Mouse (Mus musculus) kidney, postnatal 4 days (tissue): Measurements from ENCODE around the gene Nkg7.

Experiments used
- DNase-seq, 2 experiments: peaks; one replicate each; pipeline ENCODE4 v3.0.0; 2021; ENCODE audit warnings: mixed read lengths in 2 of 2

Nkg7 gene

DNA sequence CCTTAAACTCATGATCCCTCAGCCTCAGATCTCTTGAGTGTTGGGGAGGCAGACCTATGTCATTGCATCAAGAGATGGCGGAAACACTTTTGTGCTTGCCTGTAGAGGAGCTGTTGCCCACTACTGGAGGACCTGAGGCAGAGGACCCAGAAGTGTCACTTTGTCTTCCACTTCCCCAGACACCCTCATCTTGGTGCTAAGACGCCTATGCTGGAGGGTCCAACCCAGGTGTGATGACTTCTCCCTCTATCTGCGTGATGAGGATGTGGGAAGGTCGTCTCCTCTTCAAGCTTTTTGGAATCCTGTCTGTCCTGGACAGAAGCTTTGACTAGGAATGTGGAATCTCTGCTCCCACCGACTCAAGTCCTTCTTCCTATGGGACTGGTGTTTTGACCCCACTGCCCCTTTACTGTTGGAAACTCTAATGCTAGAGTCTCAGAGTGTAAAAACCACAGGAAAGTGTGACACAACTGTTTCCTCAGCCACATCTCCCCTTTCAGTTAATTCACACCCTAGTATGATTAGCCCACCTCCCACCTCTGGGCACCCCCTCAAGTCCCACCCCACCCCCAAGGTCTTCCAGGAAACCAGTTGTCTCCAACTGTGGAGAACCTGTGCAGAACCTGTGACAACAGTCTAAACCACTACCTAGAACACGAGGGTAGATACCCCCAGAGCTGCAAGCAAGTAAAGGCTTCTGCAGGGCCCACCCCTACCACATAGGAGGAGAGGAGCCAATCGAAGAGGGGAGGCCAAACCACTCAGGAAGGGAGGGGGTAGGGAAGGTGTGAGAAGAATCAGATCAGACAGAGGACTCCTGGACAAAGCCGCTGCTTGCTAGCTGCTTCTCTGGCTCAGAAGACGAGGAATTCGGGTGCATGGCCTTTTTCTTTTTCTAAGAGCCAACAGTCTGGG, at the start of gene Nkg7:
Gene Nkg7, plus strand, starts transcription at position 733 of the 915 bp plus-strand sequence.
- no peak for DNase-seq

DNA sequence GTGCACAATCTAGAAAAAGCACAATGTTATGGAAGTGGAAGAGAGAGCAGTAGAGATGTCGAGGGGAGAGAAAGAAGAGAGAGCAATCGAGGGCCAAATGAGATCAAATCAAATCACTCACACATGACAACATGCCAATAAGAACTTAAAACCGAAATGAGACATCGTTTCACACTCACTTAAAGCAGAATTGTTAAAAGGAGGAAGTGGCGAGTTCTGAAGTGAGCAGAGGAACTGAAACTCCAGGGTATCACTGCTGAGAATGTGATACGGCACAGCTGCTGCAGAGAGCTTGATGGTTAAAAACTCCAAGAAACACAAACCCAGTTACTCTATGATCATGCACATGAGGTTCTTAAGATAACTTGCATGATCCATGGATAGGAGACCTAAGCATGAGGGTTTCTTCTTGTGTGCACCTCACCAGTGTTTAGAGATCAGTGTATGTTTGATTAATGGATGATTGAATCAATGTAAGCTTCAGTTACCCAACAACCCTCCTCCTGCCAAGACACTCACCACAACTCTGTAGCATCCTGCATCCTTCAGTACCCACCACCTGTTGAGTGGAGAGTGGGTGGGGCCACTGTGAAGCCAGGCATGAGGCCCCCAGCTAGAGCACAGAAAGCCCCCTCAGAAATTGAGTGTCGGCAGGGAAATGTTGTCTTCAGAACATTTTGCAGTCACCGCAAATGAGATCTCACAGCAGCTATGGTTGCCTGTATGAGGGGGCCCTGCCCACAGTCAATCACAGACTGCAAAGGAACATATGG, 44.3 kb upstream of the Nkg7 start:
- DNase-seq, result no peak

DNA sequence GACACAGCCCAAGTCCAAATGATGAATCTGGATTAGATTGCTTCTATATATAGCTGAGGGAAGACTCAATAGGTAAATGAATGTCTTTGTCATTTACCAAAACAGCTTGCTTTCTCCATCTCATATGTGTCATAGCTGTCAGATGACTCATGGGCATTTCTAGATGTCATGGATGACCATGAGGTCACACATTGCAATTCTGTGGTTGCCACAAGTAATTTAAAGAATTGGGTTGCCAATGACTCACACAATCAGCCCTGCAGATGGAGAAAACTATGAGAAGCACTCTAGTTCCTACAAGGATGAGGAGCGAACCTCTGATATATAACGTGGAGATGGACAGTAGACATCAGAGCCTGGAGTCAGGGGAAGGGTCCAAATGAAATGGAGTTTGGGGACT, 37.4 kb upstream of the Nkg7 start:
- no peak for DNase-seq

DNA sequence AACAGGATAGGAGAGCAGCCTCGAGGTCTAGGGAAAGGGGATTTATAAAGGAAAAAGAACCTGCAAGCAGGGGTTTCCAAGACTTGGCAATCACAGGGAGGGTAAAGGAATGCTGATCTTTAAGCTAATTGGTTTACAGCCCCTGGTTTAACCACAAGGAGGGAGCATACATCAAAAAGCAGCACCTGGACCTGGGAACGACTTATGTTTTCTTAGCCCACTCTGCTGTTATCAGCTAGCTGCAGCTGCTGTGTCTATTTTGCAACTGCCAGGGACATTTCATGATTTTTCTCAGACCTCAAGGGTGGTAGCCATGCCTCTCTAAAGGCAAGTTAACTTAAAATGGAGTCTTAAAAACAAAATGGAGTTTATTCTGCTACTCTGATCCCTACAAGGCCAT, 34.2 kb upstream of the Nkg7 start:
- DNase-seq, result no peak

DNA sequence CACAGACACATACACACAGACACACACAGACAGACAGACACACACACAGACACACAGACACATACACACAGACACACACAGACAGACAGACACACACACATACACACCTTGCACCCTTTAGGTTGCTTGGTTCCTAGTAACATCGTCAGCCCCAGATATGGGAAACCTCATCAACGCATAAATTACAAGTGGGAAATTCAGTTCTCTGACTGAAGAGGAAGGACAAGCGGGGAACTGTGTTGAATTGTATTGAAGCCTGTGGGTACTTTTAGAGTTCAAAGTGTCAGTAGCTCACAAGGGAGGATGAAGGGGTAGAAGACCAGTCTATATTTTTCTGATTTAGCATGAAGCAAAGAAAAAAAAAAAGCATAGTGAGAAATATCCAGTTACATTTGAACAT, 29.3 kb upstream of the Nkg7 start:
- DNase-seq, result no peak

DNA sequence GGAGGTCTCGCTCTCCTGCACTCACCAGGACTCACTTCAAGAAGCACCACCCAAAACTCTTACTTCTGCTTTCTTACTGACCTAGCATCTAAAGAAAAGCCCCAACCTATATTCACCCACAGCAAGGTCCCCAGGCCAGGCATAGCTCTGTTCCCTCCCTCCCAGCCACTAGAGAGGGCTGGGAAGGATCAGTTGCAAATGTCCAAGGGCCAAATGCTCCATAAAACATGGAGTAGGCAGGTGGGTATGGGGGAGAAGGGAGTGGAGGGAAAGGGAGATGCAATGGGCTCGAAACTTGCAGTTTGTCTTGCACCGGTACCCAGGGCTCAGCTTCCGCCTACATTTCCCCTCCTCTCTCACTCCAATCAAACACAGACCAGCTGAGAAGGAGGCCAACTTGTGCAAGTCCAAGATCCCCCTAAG, 28.7 kb upstream of the Nkg7 start, which contains the start of gene Siglecg:
Gene Siglecg, plus strand, starts transcription at position 74 of the 423 bp plus-strand sequence.
- no peak for DNase-seq

DNA sequence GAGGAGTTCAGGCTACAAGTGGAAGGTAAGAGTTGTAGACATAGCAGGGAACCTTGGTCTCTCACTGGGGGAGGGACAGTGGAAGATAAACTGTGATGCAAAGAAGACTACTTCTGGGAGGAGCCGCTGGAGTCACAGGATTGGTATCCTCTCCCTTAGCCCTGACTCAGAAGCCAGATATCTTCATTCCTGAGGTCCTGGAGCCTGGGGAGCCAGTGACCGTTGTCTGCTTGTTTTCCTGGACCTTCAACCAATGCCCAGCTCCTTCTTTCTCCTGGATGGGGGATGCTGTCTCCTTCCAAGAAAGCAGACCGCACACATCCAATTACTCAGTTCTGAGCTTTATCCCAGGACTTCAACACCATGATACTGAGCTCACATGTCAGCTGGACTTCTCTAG, 27.8 kb upstream of the Nkg7 start:
- DNase-seq, result no peak

DNA sequence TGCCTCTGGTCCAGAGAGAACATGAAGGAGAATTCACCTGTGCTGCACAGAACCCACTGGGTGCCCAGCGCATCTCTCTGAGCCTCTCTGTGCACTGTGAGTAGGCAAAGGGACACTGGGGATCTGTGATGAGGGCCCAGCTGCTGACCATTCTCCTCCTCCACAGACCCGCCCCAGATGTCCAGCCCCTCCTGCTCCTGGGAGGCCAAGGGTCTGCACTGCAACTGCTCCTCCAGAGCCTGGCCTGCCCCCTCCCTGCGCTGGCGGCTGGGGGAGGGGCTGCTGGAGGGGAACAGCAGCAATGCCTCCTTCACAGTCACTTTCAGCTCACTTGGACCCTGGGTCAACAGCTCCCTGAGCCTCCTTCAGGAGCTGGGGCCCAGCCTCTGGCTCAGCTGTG, 25.1 kb upstream of the Nkg7 start:
- peak in 1 of 2 experiments; percentile 9 for DNase-seq

DNA sequence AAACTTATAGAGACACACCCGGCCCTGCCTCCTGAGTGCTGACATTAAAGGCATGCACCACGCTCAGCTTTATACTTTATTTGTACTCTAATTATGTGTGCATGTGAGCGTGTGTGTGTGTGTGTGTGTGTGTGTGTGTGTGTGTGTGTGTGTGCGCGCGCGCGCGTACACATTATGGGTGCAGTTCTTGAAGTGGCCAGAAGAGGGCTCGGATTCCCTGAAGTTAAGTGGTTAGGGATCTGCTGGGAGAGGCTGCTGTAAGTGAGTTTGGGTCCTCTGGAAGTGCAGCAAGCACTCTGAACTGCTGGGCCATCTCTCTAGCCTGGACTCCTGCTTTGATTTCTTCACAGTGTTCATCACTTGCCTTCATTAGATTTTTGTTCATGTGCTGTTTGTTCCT, 19.6 kb upstream of the Nkg7 start:
- no peak for DNase-seq

DNA sequence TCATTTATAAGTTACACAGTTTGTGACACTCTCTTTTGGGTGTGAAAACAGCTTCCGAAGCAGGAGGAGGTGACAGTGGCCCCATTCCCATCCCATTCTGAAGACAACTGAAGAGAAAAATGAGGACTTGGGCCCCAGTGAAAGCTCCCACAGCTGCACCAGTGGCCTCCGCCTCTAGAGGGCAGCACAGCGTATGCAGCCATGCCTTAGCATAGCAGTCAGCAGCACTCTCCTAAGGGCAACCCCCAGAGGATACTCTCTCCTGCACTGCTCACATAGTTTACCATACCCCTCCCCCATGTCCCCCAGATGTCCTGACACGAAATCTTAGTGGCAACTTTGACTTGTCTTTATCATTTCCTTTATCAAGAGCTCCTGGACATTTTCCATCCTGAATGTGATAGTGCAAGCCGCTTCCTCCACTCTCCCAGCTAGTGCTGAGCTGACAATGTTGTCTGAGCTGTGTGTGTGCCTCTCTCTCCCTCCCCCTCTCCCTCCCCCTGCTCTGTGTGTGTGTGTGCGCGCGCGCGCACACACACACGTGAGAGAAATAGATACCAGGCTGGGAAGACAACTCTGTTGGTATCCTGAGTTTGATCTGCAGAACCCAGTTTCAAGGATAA, 13.8 kb upstream of the Nkg7 start:
- DNase-seq, result peak; percentile 93 to 94

DNA sequence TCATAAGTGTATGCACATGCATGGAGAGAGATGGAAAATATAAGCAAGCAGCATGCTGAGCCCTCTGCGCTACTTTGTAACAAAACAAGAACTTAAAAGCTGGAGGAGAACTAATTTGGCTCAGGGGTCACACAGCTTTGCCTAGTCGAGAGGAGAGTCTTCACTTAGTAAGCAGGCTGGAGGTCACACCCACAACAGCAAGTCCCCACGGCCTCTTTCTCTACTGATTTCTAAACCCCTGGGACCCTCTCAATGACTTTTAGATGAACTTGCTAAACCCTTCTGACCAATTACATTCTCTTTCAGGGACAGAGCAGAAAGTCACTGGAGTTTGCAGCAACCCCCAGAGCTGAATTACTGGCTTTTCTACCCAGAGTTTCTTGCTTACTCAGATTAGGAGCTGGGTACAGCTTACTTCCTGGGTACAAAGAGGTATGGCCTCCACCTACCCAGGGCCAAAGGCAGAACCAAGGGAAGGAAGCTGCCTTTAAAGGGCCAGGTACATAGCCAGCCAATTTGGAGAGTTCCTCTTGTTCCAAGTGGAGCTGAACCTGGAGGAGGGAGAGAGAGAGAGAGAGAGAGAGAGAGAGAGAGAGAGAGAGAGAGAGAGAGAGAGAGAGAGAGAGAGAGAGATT, 12.8 kb upstream of the Nkg7 start:
- DNase-seq, result no peak

DNA sequence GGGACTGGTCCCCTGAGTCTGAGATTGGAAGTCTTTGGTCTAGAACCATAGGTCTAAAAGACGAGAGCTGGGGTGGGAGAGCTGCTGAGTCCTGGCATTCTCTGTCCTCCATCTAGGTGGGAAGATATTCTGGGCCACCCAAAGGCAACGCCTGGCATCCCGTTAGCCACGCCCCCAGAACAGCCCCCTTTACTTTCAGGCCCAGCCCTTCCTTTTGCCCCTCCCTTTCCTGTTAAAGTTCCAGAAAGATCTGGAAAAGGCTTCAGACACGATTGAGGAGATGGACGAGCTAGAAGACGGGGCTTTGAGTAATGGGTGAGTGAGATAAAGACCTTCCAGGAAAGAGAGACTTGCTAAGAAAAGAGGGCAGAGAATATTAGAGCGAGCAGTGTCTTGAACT, 9.5 kb upstream of the Nkg7 start, which contains the start of gene Lim2:
Gene Lim2, plus strand, starts transcription at position 265 of the 400 bp plus-strand sequence.
- DNase-seq, result no peak

DNA sequence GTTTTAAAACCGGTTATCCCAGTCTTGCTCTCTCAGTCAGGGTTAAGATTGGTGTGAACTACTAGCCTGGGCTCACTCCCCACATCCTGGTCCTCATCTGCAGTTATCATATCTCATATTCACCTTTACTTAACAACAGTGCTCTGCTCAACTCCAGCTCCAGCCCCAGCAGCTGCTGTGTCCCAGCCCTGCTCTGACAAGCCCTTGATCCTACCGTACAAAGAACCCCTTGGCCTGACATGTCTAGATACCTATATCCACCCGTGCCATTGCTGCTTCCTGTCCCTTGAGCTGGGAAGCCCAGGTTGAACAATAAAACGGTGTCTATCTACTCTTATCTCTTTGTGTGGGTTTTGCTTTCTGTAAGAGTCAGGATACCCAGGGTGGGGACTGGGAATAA, 7.4 kb upstream of the Nkg7 start:
- no peak for DNase-seq

DNA sequence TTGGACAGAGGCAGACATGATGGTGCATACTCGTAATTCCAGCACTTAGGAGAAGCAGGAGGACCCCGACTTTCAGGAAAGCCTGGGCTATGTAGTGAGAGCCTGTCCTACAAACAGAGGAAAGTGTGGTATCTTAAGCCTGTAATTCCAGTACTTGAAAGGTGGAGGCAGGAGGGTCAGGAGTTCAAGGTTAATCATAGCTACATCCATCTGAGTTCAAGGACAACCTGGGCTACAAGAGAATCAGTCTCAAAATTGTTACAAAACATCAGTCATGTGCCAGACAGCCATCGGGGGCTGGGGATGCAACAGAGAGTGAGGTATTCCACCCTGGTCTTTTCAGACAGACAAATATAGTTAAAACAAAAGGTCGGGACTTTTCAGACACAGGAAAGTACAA, 4.0 kb upstream of the Nkg7 start:
- no peak for DNase-seq

DNA sequence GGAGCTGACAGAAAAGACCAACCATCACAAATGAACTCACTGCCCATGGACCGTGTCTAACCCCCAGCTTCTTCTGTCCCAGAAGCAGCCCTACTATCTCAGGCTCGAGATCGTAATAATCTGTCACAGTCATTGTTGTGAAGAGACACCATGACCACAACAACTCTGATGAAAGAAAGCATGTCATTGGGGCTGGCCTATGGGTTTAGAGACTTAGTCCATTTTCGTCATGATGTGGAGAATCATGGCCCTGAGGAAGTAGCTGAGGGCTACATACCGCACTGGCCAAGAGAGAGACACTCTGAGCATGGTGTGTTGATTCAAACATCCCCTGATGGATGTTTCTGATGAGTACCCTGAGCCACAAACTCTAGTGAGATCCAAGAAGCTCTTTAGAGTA, 2.2 kb upstream of the Nkg7 start:
- no peak for DNase-seq

DNA sequence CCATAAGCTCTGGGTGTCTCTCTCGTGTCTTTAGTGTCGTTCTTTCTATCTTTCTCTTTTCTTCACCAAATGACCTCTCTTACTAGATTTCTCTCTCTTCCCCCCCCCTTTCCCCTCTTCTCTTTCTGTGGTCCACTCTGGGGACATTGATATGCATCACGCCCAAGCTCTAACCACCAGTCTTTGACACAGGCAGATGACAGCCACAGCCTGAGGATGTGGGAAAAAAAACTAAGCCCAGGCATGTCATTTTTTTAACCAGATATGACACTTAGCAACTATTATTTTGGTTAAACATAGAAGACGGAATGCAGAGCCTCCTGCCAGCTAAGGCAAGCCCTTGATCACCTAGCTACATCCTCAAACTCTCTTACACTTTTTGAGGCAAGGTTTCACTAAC, 1.7 kb downstream of the Nkg7 start:
- no peak for DNase-seq

DNA sequence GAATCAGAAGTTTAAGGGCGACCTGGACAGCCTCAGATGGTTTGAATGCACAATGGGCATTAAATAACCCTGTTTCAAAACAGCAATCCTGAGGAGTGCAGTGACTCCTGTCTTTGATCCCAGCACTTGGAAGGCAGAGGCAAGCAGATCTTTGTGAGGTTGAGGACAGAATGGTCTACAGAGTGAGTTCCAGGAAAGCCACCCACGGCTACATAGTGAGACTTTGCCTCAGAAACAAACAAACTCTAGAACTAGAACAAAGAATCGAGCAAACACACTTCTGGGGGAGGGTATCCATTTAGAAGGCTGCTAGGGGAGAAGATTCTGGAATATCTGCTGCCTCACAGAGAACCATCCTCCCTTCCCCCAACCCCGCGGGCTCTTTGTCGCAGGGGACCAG, 3.6 kb downstream of the Nkg7 start, which contains the start of gene Cldnd2:
Gene Cldnd2, plus strand, starts transcription at position 301 of the 400 bp plus-strand sequence.
- no peak for DNase-seq

DNA sequence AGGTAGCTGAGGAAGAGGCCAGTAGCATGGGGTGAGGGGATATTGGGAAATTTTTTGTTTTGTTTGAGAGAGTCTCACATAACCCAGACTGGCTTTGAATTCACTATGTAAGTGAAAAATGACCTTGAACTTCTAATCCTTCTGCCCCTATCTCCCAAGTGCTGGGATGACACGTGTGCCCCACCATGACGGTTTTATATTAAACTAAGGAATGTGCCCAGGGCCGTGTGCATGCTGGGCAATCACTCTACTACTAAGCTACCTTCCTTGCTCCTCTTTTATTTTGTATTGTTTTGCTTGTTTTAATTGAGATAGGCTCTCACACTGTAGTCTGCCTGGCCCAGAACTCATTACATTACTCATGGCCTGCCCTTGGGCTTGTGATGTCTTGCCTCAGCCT, 4.2 kb downstream of the Nkg7 start:
- no peak for DNase-seq

DNA sequence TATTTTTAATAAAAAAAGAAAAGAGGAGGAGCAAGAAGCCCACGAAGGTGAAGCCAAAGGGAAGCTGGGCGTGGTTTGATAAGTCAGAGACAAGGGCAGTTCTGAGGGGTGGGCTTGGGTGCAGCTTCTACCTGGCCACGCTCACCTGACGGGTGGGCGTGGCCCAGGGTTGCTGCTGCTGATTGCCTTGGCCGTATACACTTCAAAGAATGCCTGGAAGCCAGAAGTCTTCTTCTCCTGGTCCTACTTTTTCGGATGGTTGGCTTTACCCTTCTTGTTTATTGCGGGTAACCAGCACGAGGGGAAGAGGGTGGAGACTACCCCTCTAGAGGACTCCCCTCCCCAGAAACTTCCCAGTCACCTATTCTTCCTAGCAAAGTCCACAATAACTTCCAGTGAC, 5.8 kb downstream of the Nkg7 start:
- peak in 1 of 2 experiments; percentile 46 for DNase-seq

DNA sequence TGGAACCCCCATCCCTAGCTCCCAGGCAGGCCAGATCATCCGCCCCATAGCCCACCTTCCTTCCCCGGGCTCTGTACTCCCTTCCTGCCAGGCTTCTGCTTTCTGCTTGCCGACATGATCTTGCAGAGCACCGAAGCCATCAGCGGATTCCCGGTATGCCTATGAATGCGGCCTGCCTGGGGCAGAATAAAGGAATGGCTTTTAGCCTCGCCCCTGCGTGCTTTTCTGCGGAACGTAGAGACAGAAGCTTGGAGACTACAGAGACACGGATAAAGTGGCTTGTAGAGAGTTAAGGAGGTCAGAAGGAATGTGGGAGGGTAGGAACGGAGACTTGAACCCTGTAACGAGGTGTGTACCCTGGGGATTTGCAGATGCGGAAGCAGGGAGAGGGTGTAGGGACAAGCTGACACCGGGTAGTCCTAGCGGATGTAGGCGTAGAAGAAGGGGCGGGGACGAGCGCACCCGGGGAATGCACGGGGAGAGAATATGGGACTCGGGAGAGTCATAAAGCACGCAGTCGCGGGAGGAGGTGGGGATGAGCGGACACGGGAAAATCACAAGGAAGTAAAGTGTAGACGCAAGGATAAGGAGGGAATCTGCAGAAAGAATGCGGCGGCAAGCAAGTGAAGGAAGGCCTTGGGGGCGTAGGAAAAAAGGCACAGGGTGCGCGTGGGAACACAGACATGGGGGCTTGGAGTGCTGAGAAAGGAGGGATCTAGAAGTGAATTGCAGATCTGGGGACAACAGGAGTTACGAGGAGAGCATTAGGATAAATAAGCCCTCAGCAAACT, 6.4 kb downstream of the Nkg7 start:
- peak; percentile 84 to 92 for DNase-seq

DNA sequence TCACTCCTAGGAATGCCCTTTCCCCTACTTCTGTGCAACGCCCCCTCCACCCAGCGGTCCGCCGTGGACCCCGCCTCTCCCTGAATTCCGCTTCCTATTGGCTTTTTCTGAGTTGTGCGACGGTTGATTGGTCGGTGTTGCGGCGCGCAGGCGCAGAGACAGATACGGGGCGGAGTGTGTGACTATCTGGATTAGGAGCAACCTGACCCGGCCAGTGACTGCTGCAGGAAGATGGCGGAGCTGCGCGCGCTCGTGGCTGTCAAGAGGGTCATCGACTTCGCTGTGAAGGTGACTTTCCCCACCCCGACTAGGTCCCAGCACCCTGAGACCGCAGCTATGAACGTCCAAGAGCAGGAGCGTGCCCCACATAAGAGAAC, 7.0 kb downstream of the Nkg7 start, which contains the start of the genes Etfb and Gm45233:
Gene Etfb, plus strand, starts transcription at position 167 of the 377 bp plus-strand sequence.
Gene Gm45233, plus strand, starts transcription at position 212 of the 377 bp plus-strand sequence.
- peak; percentile 94 to 97 for DNase-seq

DNA sequence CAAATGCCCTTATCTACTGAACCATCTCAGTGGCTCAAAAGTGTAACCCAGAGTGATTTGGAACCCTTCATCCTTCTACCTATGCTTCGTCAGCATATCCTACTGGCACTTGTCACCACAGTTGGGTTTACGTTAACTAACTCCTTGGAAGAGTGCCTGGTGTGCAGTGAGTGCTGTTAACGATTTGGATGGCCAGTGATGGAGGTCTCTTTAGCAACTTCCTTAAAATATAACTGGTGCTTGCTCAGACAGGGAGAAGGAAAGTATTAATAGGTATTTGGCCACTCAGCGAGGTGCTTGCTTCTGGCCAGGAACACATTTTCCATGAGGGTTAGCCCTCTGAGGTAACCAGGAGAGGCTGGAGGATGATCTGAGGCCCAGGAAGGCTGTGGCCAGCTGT, 10.9 kb downstream of the Nkg7 start:
- no peak for DNase-seq
